Mouse (Mus musculus): Measurements from ENCODE around the gene Prdm12. TPM values are rescaled to one million over a fixed set of nuclear protein-coding genes. Genes with fewer than 3 reads are reported as not detected.

The Prdm12 gene
- total RNA-seq, 2 experiments from 2014 or later = not detected

Small RNAs within 50 kb of the gene (microRNA-seq; reads per million reads assigned to microRNA genes)
- 1.0 to 2.0 reads per million in 2 experiments for gene Mir6998

Other genes starting within 250 kb of the Prdm12 start
- gene Ass1, start 169.8 kb upstream of the Prdm12 start, total RNA-seq (2021) = 1 to 10 TPM; 4.9 to 6.6 TPM
- gene Fubp3, start 67.4 kb upstream of the Prdm12 start, total RNA-seq (2021) = 10 to 100 TPM; 38.0 to 41.5 TPM
- gene Exosc2, start 30.7 kb downstream of the Prdm12 start, total RNA-seq (2021) = 10 to 100 TPM; 21.6 to 22.9 TPM
- 10 to 100 TPM; 80.1 to 90.6 TPM for gene Abl1, start 48.3 kb downstream of the Prdm12 start, total RNA-seq (2021)
- gene Qrfp, start 170.5 kb downstream of the Prdm12 start, total RNA-seq (2021) = not detected
- not detected for gene Fibcd1, start 206.0 kb downstream of the Prdm12 start, total RNA-seq (2021)
- gene Lamc3, start 247.3 kb downstream of the Prdm12 start, total RNA-seq (2021) = under 1 TPM; 0.62 to 0.95 TPM